Mouse (Mus musculus) brain, embryonic 14.5 days (tissue): Measurements from ENCODE around the gene Ltbr.

Experiments
- CTCF ChIP-seq: fragments of 200-500 bp; IDR thresholded peaks from 2 replicates; pipeline ENCODE4 v1.5.1; 2012; ENCODE audit warnings: inconsistent platforms, mild to moderate bottlenecking, moderate library complexity, borderline replicate concordance; ENCODE audit not compliant: insufficient read depth, insufficient read length; ENCODE audit errors: extremely low read depth
- POLR2A ChIP-seq: fragments of 200-500 bp; IDR thresholded peaks from 2 replicates; pipeline ENCODE4 v1.6.1; 2012; ENCODE audit warnings: mild to moderate bottlenecking, inconsistent platforms, borderline replicate concordance; ENCODE audit not compliant: poor library complexity, insufficient read depth, insufficient read length, severe bottlenecking; ENCODE audit errors: extremely low read depth

- TF ChIP-seq POLR2A, result no peak
- TF ChIP-seq CTCF, result no peak
Measured at GRCm38 (mm10) chr6:125353221-125353620, 39.5 kb upstream of the Ltbr start.
